Mouse (Mus musculus): ENCODE data around the gene Gdf7. TPM values are rescaled to one million over a fixed set of nuclear protein-coding genes. Genes with fewer than 3 reads are reported as not detected.

Gdf7 gene
- polyA plus RNA-seq, 1 experiment from 2014 or later, result 2.1 TPM

Other genes with a start within 250 kb of the Gdf7 start
- 65.0 TPM in 2 replicates for gene Ldah, start 93.8 kb downstream of the Gdf7 start, polyA plus RNA-seq (2015; fragmentation: Nextera tagmentation; extraction: Ambion mirVana)
- gene Hs1bp3, start 11.5 kb upstream of the Gdf7 start, polyA plus RNA-seq (2015; fragmentation: Nextera tagmentation; extraction: Ambion mirVana), result 19.0 and 19.2 TPM in 2 replicates
- 44.9 and 45.9 TPM in 2 replicates for gene Rhob, start 198.1 kb upstream of the Gdf7 start, polyA plus RNA-seq (2015; fragmentation: Nextera tagmentation; extraction: Ambion mirVana)

Measured in embryonic facial prominence, embryonic 13.5 days (tissue).